Mouse (Mus musculus) ZHBTc4 (cell line): Measurements from ENCODE around the gene Syne1.

Experiments used
- DNase-seq: peaks from one replicate; pipeline ENCODE4 v3.0.0-alpha.2; 2011; ENCODE audit warnings: low read depth, low spot score

Syne1 gene

GRCm38 (mm10) chr10:4983919-4984318, 567.4 kb downstream of the Syne1 start:
- DNase-seq, result no peak

DNA sequence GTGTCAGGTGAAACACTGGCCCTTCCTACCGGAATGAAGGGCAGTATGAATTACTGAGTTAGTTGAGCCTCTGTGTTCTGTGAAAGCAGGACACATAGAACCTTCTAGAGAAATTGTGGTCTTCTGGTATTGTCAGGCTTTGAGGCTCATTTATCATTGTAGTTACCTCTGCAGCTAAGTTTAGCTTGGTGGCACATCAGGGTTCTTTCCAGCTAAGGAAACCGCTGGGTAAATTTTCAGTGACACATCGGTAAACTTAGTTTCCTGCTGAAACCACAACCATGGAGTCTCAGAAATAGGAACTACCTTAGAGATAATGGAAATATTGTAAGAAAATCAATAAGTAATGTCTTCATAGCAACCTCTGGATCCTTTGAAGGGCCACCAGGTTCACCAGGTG, 573.9 kb downstream of the Syne1 start:
- no peak for DNase-seq

DNA sequence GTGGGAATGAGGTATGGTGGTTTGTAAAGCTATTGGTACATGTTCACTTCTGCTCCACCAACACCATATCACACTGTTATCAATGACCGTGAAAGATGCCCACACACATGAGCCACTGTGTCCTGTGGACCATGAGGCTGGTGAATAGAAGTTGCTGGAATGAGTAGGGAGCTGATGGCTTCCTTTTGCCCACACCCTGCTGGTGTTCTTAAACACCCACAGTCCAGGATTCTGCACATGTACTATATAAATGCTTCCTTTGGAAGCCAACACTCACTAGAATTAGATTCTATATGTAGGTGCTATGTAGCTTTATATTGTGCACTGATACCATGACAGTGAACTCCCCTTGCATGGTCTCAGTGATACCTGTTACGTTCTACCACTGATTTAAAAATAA, 574.7 kb downstream of the Syne1 start:
- no peak for DNase-seq

DNA sequence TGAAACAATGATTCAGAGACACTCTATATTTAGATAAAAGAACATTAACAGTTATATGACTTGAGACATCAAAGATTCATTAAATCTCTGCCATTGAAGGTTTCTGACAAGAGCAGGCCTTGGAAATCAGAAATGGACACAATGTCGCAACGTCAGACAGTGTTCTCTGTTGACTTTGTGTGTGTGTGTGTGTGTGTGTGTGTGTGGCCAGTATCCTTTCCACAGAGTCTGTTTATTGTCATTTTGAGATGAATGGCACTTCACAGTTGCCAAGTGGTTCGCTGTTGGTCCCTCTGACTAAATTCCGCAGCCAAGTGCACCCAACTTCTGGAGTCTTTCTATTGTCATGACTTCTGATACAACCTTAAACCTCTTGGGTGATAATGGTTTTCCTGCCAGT, 577.0 kb downstream of the Syne1 start:
- no peak for DNase-seq

GRCm38 (mm10) chr10:4972026-4972425, 579.3 kb downstream of the Syne1 start:
- no peak for DNase-seq

- no peak for DNase-seq
Measured at GRCm38 (mm10) chr10:4971586-4971985, 579.7 kb downstream of the Syne1 start.

DNA sequence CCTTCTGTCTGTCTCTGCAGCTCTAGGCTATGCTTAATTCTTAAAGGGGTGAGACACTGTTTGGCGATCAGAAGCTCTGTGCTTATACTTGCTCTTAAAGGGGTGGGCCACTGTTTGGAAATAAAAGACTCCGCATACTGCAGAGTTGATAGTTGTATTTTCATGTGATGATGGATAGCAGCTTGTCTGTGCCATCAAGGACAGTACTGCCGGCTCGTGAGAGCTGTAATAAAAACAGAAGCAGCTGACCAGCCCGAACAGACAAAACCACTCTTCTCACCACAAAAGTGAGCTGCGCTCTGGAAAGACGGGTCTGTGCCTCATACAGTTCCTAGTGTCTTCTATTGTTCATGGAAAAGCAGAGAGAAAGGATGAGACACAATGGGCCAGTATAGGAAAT, 580.1 kb downstream of the Syne1 start:
- DNase-seq, result no peak
